Comparison of ENCODE assay signal across 11 mouse cellular contexts in genomic region chr3:87376195-87377165, GRCm38 (mm10). TPM values are rescaled to one million over a fixed set of nuclear protein-coding genes. Genes with fewer than 3 reads are reported as not detected.
DNase-seq lines count a peak whose midpoint lies in the region; ATAC-seq and TF ChIP-seq lines count a peak whose summit lies in the region.
"Had no signal": no experiment of that assay in that cellular context is flagged by ENCODE, and none has a peak within 500 bp of the region (broad histone marks: within the 10 kb centered on the region; RNA-seq: fewer than 3 reads in every experiment).

Fcrl1 (plus strand) TSS chr3:87376387.

- H3K4me1 ChIP-seq in bone marrow, adult 2 months (ENCODE audit: control insufficient read depth, insufficient read depth, low read length) = peaks cover 4% of the 10 kb centered on the region
- H3K4me1 ChIP-seq in cerebellum, adult 2 months (ENCODE audit: control insufficient read depth, insufficient read depth, low read length) = no peaks in the 10 kb centered on the region
- H3K4me1 ChIP-seq: forebrain, embryonic 13.5 days had no signal

- no peak for TF ChIP-seq POLR2A in bone marrow, adult 2 months (IDR thresholded peaks at IDR 0.05; ENCODE audit: borderline replicate concordance, control insufficient read depth, low read depth, low read length)
- no peak for TF ChIP-seq POLR2A in cerebellum, adult 2 months (IDR thresholded peaks at IDR 0.05; ENCODE audit: borderline replicate concordance, insufficient read depth, low read length)

- no peak for TF ChIP-seq CTCF in bone marrow, adult 2 months (IDR thresholded peaks at IDR 0.05; ENCODE audit: control insufficient read depth, insufficient read depth, low read length)
- no peak for TF ChIP-seq CTCF in cerebellum, adult 2 months (IDR thresholded peaks at IDR 0.05; ENCODE audit: borderline replicate concordance, insufficient read depth, low read depth, low read length)

- no peaks in the 10 kb centered on the region for H3K27me3 ChIP-seq in cerebellum, adult 2 months (ENCODE audit: control insufficient read depth, insufficient read depth, low read length)
- H3K27me3 ChIP-seq: forebrain, embryonic 13.5 days; midbrain, embryonic 12.5 days had no signal

- WGBS in bone marrow, adult 2 months = 38% methylated on average over 18 of the region's 18 CpGs
- 84% methylated on average over 18 of the region's 18 CpGs for WGBS in cerebellum, adult 2 months

- peak within 1 kb of the TSS; percentile 65 for H3K4me3 ChIP-seq in bone marrow, adult 2 months (replicated peaks; ENCODE audit: control insufficient read depth, low read depth, low read length)
- H3K4me3 ChIP-seq in cerebellum, adult 2 months (replicated peaks; ENCODE audit: insufficient read depth, low read depth, low read length) = no peak within 1 kb of the TSS
- H3K4me3 ChIP-seq: forebrain, embryonic 13.5 days; midbrain, embryonic 12.5 days had no signal

- peak; percentile 95 for ATAC-seq in megakaryocyte, adult 5-6 weeks (ENCODE audit: poor library complexity, severe bottlenecking)
- ATAC-seq: forebrain, embryonic 13.5 days had no signal

- peak within 1 kb of the TSS; percentile 68 for H3K27ac ChIP-seq in bone marrow, adult 2 months (ENCODE audit: control insufficient read depth, insufficient read depth, low read depth, low read length, poor library complexity)
- no peak within 1 kb of the TSS for H3K27ac ChIP-seq in cerebellum, adult 2 months (ENCODE audit: insufficient read depth, low read length)
- H3K27ac ChIP-seq: forebrain, embryonic 13.5 days; midbrain, embryonic 12.5 days had no signal

- peak; percentile 7 for DNase-seq in thymus, postnatal 0 days (ENCODE audit: low spot score)
- no peak for DNase-seq in thymus, adult 18-20 months
- no peak for DNase-seq in cerebellum, adult 2 months
- no peak for DNase-seq in right cerebral cortex, postnatal 14 days
- no peak for DNase-seq in cerebellum, postnatal 14 days
- no peak for DNase-seq in cerebellum, adult 11 months
- DNase-seq: adrenal gland, adult 2 months had no signal

RNA-seq across cellular contexts. Expression of gene Fcrl1, which starts in this region (rescaled TPM):
- polyA plus RNA-seq in thymus, postnatal 0 days (2015; fragmentation: Nextera tagmentation; extraction: Ambion mirVana) = 0.85 and 1.4 TPM in 2 replicates
- polyA plus RNA-seq in bone marrow, adult 2 months (2011; ENCODE audit: insufficient read depth, insufficient read length, low replicate concordance, missing spikeins) = 7.1 and 14.9 TPM in 2 replicates
- total RNA-seq in megakaryocyte, adult 5-6 weeks (2015) = 4.0 and 5.8 TPM in 2 replicates
- 2.9 and 3.6 TPM in 2 replicates for total RNA-seq in megakaryocyte, adult 5-6 weeks (2017)
- 0.21 and 0.29 TPM in 2 replicates for polyA plus RNA-seq in cerebellum, adult 2 months (2012; rRNA removed)
- total RNA-seq: adrenal gland, adult 2 months had no signal
- polyA plus RNA-seq: forebrain, embryonic 13.5 days had no signal
